Mouse (Mus musculus): ENCODE measurements around the gene Tph2. TPM values are rescaled to one million over a fixed set of nuclear protein-coding genes. Genes with fewer than 3 reads are reported as not detected.

Gene Tph2
- polyA plus RNA-seq, 1 experiment from 2014 or later = not detected

- no peaks in the 10 kb centered on the region for H3K9me3 ChIP-seq (ENCODE audit: control insufficient read depth, low read length)
- ATAC-seq (ENCODE audit: low FRiP score, low TSS enrichment) = no peak
- WGBS = 78% methylated on average over 16 of the region's 16 CpGs
- no peak overlapping the region for H3K9ac ChIP-seq (ENCODE audit: low read depth, low read length)
- H3K27me3 ChIP-seq (ENCODE audit: control insufficient read depth, insufficient read depth, low read length) = no peaks in the 10 kb centered on the region
- H3K36me3 ChIP-seq (ENCODE audit: control insufficient read depth, insufficient read depth, low read length) = no peaks in the 10 kb centered on the region
- H3K4me1 ChIP-seq (ENCODE audit: control insufficient read depth, insufficient read depth, low read length) = no peaks in the 10 kb centered on the region
- no peak overlapping the region for H3K4me3 ChIP-seq (ENCODE audit: low read length)
- no peak overlapping the region for H3K27ac ChIP-seq (ENCODE audit: low read depth, low read length)
- H3K4me2 ChIP-seq (replicated peaks; ENCODE audit: low read depth, low read length) = no peak overlapping the region
Observed at GRCm38 (mm10) chr10:115107666-115108540, 76.9 kb downstream of the Tph2 start.

GRCm38 (mm10) chr10:115104175-115104574 lies 80.6 kb downstream of the Tph2 start:
- Histone ChIP-seq H3K9ac (ENCODE audit: low read depth, low read length) (no peak overlapping the region), H3K4me1 (ENCODE audit: control insufficient read depth, insufficient read depth, low read length) (no peaks in the 10 kb centered on the region), H3K27ac (ENCODE audit: low read depth, low read length) (no peak overlapping the region), H3K27me3 (ENCODE audit: control insufficient read depth, insufficient read depth, low read length) (no peaks in the 10 kb centered on the region), H3K9me3 (ENCODE audit: control insufficient read depth, low read length) (no peaks in the 10 kb centered on the region), H3K4me2 (replicated peaks; ENCODE audit: low read depth, low read length) (no peak overlapping the region), H3K4me3 (ENCODE audit: low read length) (no peak overlapping the region), H3K36me3 (ENCODE audit: control insufficient read depth, insufficient read depth, low read length) (no peaks in the 10 kb centered on the region)
- WGBS = 51% methylated on average over 8 of the region's 8 CpGs
- ATAC-seq (ENCODE audit: low FRiP score, low TSS enrichment) = no peak

- no peak overlapping the region for H3K9ac ChIP-seq (ENCODE audit: low read depth, low read length)
- H3K36me3 ChIP-seq (ENCODE audit: control insufficient read depth, insufficient read depth, low read length) = no peaks in the 10 kb centered on the region
- H3K27me3 ChIP-seq (ENCODE audit: control insufficient read depth, insufficient read depth, low read length) = no peaks in the 10 kb centered on the region
- 71% methylated on average over 9 of the region's 9 CpGs for WGBS
- ATAC-seq (ENCODE audit: low FRiP score, low TSS enrichment) = no peak
- H3K9me3 ChIP-seq (ENCODE audit: control insufficient read depth, low read length) = no peaks in the 10 kb centered on the region
- no peak overlapping the region for H3K4me3 ChIP-seq (ENCODE audit: low read length)
- H3K4me2 ChIP-seq (replicated peaks; ENCODE audit: low read depth, low read length) = no peak overlapping the region
- H3K27ac ChIP-seq (ENCODE audit: low read depth, low read length) = no peak overlapping the region
- no peaks in the 10 kb centered on the region for H3K4me1 ChIP-seq (ENCODE audit: control insufficient read depth, insufficient read depth, low read length)
Observed at GRCm38 (mm10) chr10:115099890-115100580, 84.8 kb downstream of the Tph2 start.

GRCm38 (mm10) chr10:115097163-115097562 lies 87.7 kb downstream of the Tph2 start:
- Histone ChIP-seq H3K27me3 (ENCODE audit: control insufficient read depth, insufficient read depth, low read length) (no peaks in the 10 kb centered on the region), H3K4me2 (replicated peaks; ENCODE audit: low read depth, low read length) (no peak overlapping the region), H3K9ac (ENCODE audit: low read depth, low read length) (no peak overlapping the region), H3K4me3 (ENCODE audit: low read length) (no peak overlapping the region), H3K36me3 (ENCODE audit: control insufficient read depth, insufficient read depth, low read length) (no peaks in the 10 kb centered on the region), H3K27ac (ENCODE audit: low read depth, low read length) (no peak overlapping the region), H3K9me3 (ENCODE audit: control insufficient read depth, low read length) (no peaks in the 10 kb centered on the region), H3K4me1 (ENCODE audit: control insufficient read depth, insufficient read depth, low read length) (no peaks in the 10 kb centered on the region)
- 10% methylated on average over 5 of the region's 5 CpGs for WGBS
- ATAC-seq (ENCODE audit: low FRiP score, low TSS enrichment) = peak; percentile 69

GRCm38 (mm10) chr10:115096191-115096590 lies 88.6 kb downstream of the Tph2 start:
- H3K27me3 ChIP-seq (ENCODE audit: control insufficient read depth, insufficient read depth, low read length) = no peaks in the 10 kb centered on the region
- 68% methylated on average over 1 of the region's 1 CpGs for WGBS
- no peaks in the 10 kb centered on the region for H3K4me1 ChIP-seq (ENCODE audit: control insufficient read depth, insufficient read depth, low read length)
- H3K9me3 ChIP-seq (ENCODE audit: control insufficient read depth, low read length) = no peaks in the 10 kb centered on the region
- H3K9ac ChIP-seq (ENCODE audit: low read depth, low read length) = no peak overlapping the region
- no peak overlapping the region for H3K4me2 ChIP-seq (replicated peaks; ENCODE audit: low read depth, low read length)
- ATAC-seq (ENCODE audit: low FRiP score, low TSS enrichment) = no peak
- H3K36me3 ChIP-seq (ENCODE audit: control insufficient read depth, insufficient read depth, low read length) = no peaks in the 10 kb centered on the region
- H3K27ac ChIP-seq (ENCODE audit: low read depth, low read length) = no peak overlapping the region
- no peak overlapping the region for H3K4me3 ChIP-seq (ENCODE audit: low read length)

GRCm38 (mm10) chr10:115078232-115078631 lies 106.6 kb downstream of the Tph2 start:
- ATAC-seq (ENCODE audit: low FRiP score, low TSS enrichment) = no peak
- Histone ChIP-seq H3K4me3 (ENCODE audit: low read length) (no peak overlapping the region), H3K27ac (ENCODE audit: low read depth, low read length) (no peak overlapping the region), H3K27me3 (ENCODE audit: control insufficient read depth, insufficient read depth, low read length) (no peaks in the 10 kb centered on the region), H3K9me3 (ENCODE audit: control insufficient read depth, low read length) (no peaks in the 10 kb centered on the region), H3K9ac (ENCODE audit: low read depth, low read length) (no peak overlapping the region), H3K4me1 (ENCODE audit: control insufficient read depth, insufficient read depth, low read length) (no peaks in the 10 kb centered on the region), H3K36me3 (ENCODE audit: control insufficient read depth, insufficient read depth, low read length) (no peaks in the 10 kb centered on the region), H3K4me2 (replicated peaks; ENCODE audit: low read depth, low read length) (no peak overlapping the region)
- WGBS = 74% methylated on average over 3 of the region's 3 CpGs

- Histone ChIP-seq H3K9me3 (ENCODE audit: control insufficient read depth, low read length) (no peaks in the 10 kb centered on the region), H3K27ac (ENCODE audit: low read depth, low read length) (no peak overlapping the region), H3K36me3 (ENCODE audit: control insufficient read depth, insufficient read depth, low read length) (no peaks in the 10 kb centered on the region), H3K9ac (ENCODE audit: low read depth, low read length) (no peak overlapping the region), H3K27me3 (ENCODE audit: control insufficient read depth, insufficient read depth, low read length) (no peaks in the 10 kb centered on the region), H3K4me3 (ENCODE audit: low read length) (no peak overlapping the region), H3K4me1 (ENCODE audit: control insufficient read depth, insufficient read depth, low read length) (no peaks in the 10 kb centered on the region), H3K4me2 (replicated peaks; ENCODE audit: low read depth, low read length) (no peak overlapping the region)
- WGBS = 89% methylated on average over 8 of the region's 8 CpGs
- ATAC-seq (ENCODE audit: low FRiP score, low TSS enrichment) = no peak
Observed at GRCm38 (mm10) chr10:115069123-115069911, 115.5 kb downstream of the Tph2 start.

GRCm38 (mm10) chr10:115063936-115064335 lies 120.9 kb downstream of the Tph2 start:
- H3K36me3 ChIP-seq (ENCODE audit: control insufficient read depth, insufficient read depth, low read length) = no peaks in the 10 kb centered on the region
- H3K9ac ChIP-seq (ENCODE audit: low read depth, low read length) = no peak overlapping the region
- no peak overlapping the region for H3K4me2 ChIP-seq (replicated peaks; ENCODE audit: low read depth, low read length)
- no peaks in the 10 kb centered on the region for H3K9me3 ChIP-seq (ENCODE audit: control insufficient read depth, low read length)
- no peaks in the 10 kb centered on the region for H3K4me1 ChIP-seq (ENCODE audit: control insufficient read depth, insufficient read depth, low read length)
- no peak for ATAC-seq (ENCODE audit: low FRiP score, low TSS enrichment)
- H3K4me3 ChIP-seq (ENCODE audit: low read length) = no peak overlapping the region
- no peaks in the 10 kb centered on the region for H3K27me3 ChIP-seq (ENCODE audit: control insufficient read depth, insufficient read depth, low read length)
- no peak overlapping the region for H3K27ac ChIP-seq (ENCODE audit: low read depth, low read length)
- WGBS = 88% methylated on average over 7 of the region's 7 CpGs

Measured in kidney, embryonic 14.5 days (tissue).